Mouse (Mus musculus) megakaryocyte-erythroid progenitor cell, adult 5 weeks (primary cell): ENCODE measurements around the gene Pdzd4. TPM values are rescaled to one million over a fixed set of nuclear protein-coding genes. Genes with fewer than 3 reads are reported as not detected.

Experiments
- polyA plus RNA-seq: library from polyadenylated mRNA; stranded (reverse); fragments of >175 nt; gene quantifications from 2 replicates; pipeline ENCODE4 v1.2.3, GENCODE M21; 2012

The Pdzd4 gene
- polyA plus RNA-seq: 0.97 and 1.5 TPM in 2 replicates

GRCm38 (mm10) chrX:73824185-73825151, at the start of gene Pdzd4:
Gene Pdzd4, minus strand, starts transcription at chrX:73824969.

GRCm38 (mm10) chrX:73786364-73787224, 38.2 kb downstream of the Pdzd4 start, which contains the start of the genes Idh3g and Ssr4:
Gene Idh3g, minus strand, starts transcription at chrX:73786897.
Gene Ssr4, plus strand, starts transcription at chrX:73787028.

GRCm38 (mm10) chrX:73774168-73774760, 50.5 kb downstream of the Pdzd4 start, which contains the start of gene Srpk3:
Gene Srpk3, plus strand, starts transcription at chrX:73774405.

GRCm38 (mm10) chrX:73756334-73757140, 68.2 kb downstream of the Pdzd4 start, which contains the start of gene Plxnb3:
Gene Plxnb3, plus strand, starts transcription at chrX:73757090.

Other genes with a start within 250 kb of the Pdzd4 start
- gene Dusp9, start 185.6 kb downstream of the Pdzd4 start, polyA plus RNA-seq: 0.94 and 1.2 TPM in 2 replicates
- gene Pnck, start 164.9 kb downstream of the Pdzd4 start, polyA plus RNA-seq: 1.8 and 2.5 TPM in 2 replicates
- 1.2 and 1.5 TPM in 2 replicates for gene Slc6a8, start 151.8 kb downstream of the Pdzd4 start, polyA plus RNA-seq
- gene Bcap31, start 108.8 kb downstream of the Pdzd4 start, polyA plus RNA-seq: 24.4 and 24.8 TPM in 2 replicates
- gene Abcd1, start 108.4 kb downstream of the Pdzd4 start, polyA plus RNA-seq: 52.2 and 64.9 TPM in 2 replicates
- gene Plxnb3, start 67.9 kb downstream of the Pdzd4 start, polyA plus RNA-seq: 0.05 and 0.28 TPM in 2 replicates
- 0.09 and 0.21 TPM in 2 replicates for gene Srpk3, start 50.6 kb downstream of the Pdzd4 start, polyA plus RNA-seq
- gene Idh3g, start 38.1 kb downstream of the Pdzd4 start, polyA plus RNA-seq: 32.7 and 38.6 TPM in 2 replicates
- 25.8 and 39.7 TPM in 2 replicates for gene Ssr4, start 37.9 kb downstream of the Pdzd4 start, polyA plus RNA-seq
- not detected in 2 replicates for gene Avpr2, start 67.1 kb upstream of the Pdzd4 start, polyA plus RNA-seq
- 1.2 and 1.6 TPM in 2 replicates for gene L1cam, start 71.1 kb upstream of the Pdzd4 start, polyA plus RNA-seq
- gene Arhgap4, start 96.9 kb upstream of the Pdzd4 start, polyA plus RNA-seq: 31.8 and 39.8 TPM in 2 replicates
- gene Naa10, start 97.0 kb upstream of the Pdzd4 start, polyA plus RNA-seq: 178 and 186 TPM in 2 replicates
- gene Renbp, start 105.9 kb upstream of the Pdzd4 start, polyA plus RNA-seq: 44.9 and 57.0 TPM in 2 replicates
- 129 and 154 TPM in 2 replicates for gene Hcfc1, start 141.4 kb upstream of the Pdzd4 start, polyA plus RNA-seq
- gene Irak1, start 198.9 kb upstream of the Pdzd4 start, polyA plus RNA-seq: 427 and 510 TPM in 2 replicates